Mouse (Mus musculus) megakaryocyte, embryonic 14.5 days (primary cell): ENCODE results near the gene 1700067K01Rik. TPM values are rescaled to one million over a fixed set of nuclear protein-coding genes. Genes with fewer than 3 reads are reported as not detected.

Experiments
- H3K27me3 ChIP-seq: replicated peaks from 2 replicates; pipeline ENCODE3; 2012; ENCODE audit warnings: inconsistent platforms
- H3K36me3 ChIP-seq: replicated peaks from 2 replicates; pipeline ENCODE3; 2012; ENCODE audit warnings: low read length, inconsistent platforms, mixed read lengths
- H3K4me1 ChIP-seq: 2 replicates; pipeline ENCODE4 v1.6.1; 2012; ENCODE audit warnings: inconsistent platforms
- H3K4me3 ChIP-seq: replicated peaks from 2 replicates; pipeline ENCODE3; 2012; ENCODE audit warnings: moderate library complexity, mild to moderate bottlenecking, inconsistent platforms
- H3K9me3 ChIP-seq: 2 replicates; pipeline ENCODE4 v1.6.1; 2012; ENCODE audit warnings: inconsistent platforms
- FLI1 ChIP-seq: IDR thresholded peaks from 2 replicates; pipeline ENCODE4 v1.6.1; 2012; ENCODE audit warnings: low read length, inconsistent platforms, mixed read lengths
- GATA1 ChIP-seq: IDR thresholded peaks from 3 replicates; pipeline ENCODE4 v1.6.1; 2012; ENCODE audit warnings: mixed read lengths, low read length, inconsistent platforms, borderline replicate concordance
- polyA plus RNA-seq: library from polyadenylated mRNA; stranded (reverse); fragments of >175 nt; gene quantifications from 2 replicates; pipeline ENCODE4 v1.2.3, GENCODE M21; 2012; ENCODE audit warnings: low replicate concordance; ENCODE audit not compliant: insufficient read depth

The 1700067K01Rik gene
- polyA plus RNA-seq: 0.75 and 2.7 TPM in 2 replicates

DNA sequence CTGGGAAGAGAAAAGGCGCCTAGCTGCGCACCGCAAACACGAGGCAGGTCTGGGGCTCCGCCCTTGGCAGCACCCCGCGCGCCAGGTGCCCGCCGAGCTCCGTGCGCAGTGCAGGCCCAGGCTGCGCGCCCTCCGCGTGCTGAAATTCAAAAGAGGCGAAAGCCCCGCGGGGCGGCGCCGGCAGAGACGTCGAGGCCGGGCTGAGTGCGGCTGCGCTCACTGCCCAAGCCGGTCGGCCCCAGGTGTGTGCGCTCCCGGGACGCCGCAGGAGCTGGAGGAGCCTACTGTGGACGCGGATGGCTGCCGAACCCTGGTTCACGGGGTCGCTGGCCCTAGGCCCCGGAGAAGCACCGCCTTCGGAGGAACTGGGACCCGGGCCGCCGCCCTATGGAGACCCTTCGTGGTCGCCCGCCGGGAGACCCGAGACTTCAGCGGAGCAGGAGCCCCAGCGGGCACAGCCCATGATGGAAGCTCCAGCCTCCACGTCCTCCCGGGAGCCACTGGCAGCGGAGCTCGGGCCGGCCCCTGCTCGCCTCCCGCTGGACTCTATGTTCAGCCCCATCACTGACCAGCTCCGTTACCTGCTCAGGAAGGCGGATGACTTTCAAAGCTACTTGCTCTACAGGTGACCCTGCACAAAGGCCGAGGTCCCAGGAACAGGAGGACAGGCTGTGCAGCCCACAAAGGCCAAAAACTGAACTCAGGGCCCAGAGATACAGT, at the start of gene 1700067K01Rik:
Gene 1700067K01Rik (plus strand): TSS at position 222 of the 720 bp plus-strand sequence.
- Histone ChIP-seq H3K27me3 (no peaks in the 10 kb centered on the region), H3K4me3 (no peak within 1 kb of the TSS), H3K9me3 (no peaks in the 10 kb centered on the region), H3K4me1 (peaks cover 50% of the 10 kb centered on the region), H3K36me3 (peaks cover 47% of the 10 kb centered on the region)
- TF ChIP-seq GATA1: no peak
- TF ChIP-seq FLI1: no peak

DNA sequence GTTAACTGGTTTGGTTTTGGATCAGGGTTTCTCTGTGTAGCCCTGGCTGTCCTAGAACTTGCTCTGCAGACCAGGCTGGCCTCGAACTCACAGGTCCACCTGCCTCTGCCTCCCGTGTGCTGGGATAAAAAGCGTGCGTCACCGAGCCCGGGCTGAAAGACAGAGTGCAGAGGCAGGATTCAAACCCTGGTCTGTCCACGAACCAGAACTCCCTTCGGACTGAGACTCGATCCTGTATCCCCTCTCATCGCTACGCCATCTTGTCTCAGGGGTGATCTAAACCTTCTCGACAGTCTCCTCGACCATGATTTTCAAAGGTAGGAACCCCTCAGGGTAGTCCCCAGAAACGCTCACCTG, 46.6 kb upstream of the 1700067K01Rik start:
- Histone ChIP-seq H3K4me1 (peaks cover 39% of the 10 kb centered on the region), H3K36me3 (peaks cover 3% of the 10 kb centered on the region), H3K9me3 (no peaks in the 10 kb centered on the region), H3K27me3 (peaks cover 11% of the 10 kb centered on the region), H3K4me3 (peak overlapping the region; percentile 95)
- TF ChIP-seq FLI1 (no peak), GATA1 (no peak)

DNA sequence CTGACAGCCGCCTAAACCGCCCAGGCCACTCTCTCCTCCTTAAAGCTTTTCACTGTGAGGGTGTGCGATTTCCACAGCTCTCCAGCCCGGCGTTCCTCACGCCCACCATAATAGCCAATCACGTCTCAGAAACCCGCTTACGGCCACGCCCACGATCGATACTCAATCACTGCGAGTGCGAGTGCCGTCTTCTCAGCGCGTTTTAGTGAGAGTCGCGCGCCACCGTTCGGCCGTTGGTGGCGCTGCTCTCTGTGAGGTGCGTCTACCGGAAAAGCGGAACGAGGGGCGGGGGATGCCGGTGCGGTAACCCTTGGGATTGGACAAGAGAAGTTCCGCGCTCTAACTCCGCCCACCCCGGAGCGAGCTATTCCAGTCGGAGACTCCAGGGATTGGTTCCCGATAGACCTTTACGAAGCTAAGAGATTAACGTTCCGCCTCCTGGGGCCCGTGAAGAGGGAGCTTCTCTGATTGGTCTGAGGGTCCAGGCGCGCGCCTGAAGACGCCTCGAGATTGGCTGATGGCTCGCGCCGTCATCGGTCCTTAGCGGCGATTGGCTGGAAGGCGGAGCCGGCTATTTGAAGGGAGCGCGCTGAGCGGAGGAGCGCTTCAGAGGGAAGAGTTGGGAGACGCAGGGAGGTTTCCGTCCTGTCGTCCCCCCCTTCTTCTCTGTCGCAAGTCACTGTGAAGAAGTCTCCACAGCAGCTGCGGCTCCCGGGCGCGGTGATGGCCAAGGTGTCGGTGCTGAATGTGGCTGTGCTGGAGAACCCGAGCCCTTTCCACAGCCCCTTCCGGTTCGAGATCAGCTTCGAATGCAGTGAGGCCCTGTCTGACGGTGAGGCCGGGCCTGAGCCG, 46.0 kb upstream of the 1700067K01Rik start, which contains the start of the genes Gm10644 and Asf1b:
Gene Gm10644 (minus strand): TSS at position 100 of the 852 bp plus-strand sequence.
Gene Asf1b (plus strand): TSS at position 402 of the 852 bp plus-strand sequence.
- Histone ChIP-seq H3K27me3 (peaks cover 11% of the 10 kb centered on the region), H3K4me3 (peak within 1 kb of the TSS; percentile 95), H3K36me3 (peaks cover 6% of the 10 kb centered on the region), H3K9me3 (no peaks in the 10 kb centered on the region), H3K4me1 (peaks cover 39% of the 10 kb centered on the region)
- no peak for TF ChIP-seq FLI1
- TF ChIP-seq GATA1: no peak

DNA sequence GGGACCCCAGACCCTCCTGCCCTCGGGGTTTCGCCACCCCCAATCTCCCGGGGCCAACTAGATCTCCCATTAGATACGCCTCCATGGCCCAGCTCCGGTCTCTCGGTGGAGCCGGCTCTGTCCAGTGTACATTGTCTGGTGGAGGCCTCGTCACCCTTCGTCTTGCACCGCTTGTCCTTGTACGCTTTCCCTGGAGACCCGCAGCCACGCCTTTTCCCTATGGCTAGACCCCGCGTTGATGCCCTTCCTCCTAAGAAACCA, 45.4 kb upstream of the 1700067K01Rik start:
- H3K27me3 ChIP-seq: peaks cover 11% of the 10 kb centered on the region
- peaks cover 6% of the 10 kb centered on the region for H3K36me3 ChIP-seq
- no peaks in the 10 kb centered on the region for H3K9me3 ChIP-seq
- H3K4me1 ChIP-seq: peaks cover 39% of the 10 kb centered on the region
- H3K4me3 ChIP-seq: peak overlapping the region; percentile 95
- TF ChIP-seq GATA1: no peak

DNA sequence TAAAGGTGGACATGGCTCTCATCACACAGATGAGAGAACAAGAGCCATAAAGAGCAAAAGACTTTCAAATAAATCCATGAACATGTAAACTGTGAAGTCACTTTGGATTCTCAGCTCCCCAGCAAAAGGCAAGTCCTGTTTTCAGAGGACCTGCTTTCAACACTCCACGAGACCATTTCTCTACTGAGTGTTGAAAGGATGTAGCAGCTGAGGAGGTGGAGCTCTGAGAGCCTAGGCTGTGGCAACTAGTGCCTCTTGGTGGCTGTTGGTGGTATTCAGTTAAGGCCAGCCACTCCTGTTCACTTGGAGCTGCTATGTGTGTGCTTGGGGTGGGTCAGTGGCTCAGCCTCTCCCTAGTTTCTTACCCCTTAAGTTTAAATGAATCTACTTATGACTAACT, 44.5 kb upstream of the 1700067K01Rik start:
- H3K36me3 ChIP-seq: peaks cover 10% of the 10 kb centered on the region
- H3K27me3 ChIP-seq: peaks cover 9% of the 10 kb centered on the region
- TF ChIP-seq FLI1 (no peak), GATA1 (no peak)
- peaks cover 39% of the 10 kb centered on the region for H3K4me1 ChIP-seq
- H3K9me3 ChIP-seq: no peaks in the 10 kb centered on the region
- H3K4me3 ChIP-seq: peak overlapping the region; percentile 95

DNA sequence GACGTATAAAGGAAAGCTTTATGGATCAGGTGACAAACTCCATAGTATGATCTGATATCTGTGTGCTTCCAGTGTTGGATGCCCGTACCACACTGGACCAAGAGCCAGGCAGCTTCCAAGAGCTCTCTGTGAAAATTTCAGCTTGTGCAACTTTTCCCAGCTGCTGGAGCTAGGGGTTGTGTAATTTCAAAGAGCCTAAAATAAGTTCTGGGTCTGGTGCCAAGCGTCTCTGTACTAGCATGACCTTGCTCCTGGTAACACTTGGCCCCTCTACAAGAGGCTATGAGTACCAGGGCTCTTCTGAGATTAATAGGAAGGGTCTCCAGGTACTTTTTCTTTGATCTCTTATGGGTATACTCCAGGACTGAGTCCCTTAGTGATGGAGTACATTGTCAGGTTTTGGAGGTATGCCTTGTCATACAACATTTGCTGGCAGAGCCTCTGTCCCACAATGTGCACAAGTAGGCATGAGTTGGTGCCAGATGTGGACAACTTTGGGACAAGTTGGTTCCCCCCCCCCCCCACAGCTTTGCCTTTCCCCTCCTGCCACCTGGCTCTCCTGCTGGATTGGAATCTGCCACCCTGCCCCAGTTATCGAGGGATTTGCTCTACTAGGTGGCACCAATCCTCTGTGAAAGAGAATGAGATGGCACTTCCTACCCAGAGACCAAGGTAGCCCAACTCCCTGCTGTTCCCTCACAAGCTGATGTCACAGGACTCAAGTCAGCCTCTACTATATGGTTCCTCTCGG, 37.1 kb upstream of the 1700067K01Rik start:
- Histone ChIP-seq H3K36me3 (peaks cover 71% of the 10 kb centered on the region), H3K27me3 (no peaks in the 10 kb centered on the region)
- TF ChIP-seq GATA1 (no peak), FLI1 (no peak)

DNA sequence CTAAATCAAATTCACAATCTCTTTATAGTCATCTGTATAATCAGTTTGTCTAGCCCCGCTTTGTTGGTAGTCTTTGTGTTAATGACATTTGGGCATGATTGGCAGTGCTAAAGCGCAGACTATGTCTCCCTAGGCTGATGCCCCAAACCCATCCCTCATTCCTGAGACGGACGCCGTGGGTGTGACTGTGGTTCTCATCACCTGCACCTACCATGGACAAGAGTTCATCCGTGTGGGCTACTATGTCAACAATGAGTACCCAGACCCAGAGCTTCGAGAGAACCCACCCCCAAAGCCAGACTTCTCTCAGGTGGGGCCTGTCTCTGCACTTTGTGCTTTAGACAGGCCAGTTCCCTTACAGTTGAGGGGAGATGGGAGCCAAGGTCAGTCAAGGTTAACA, 33.6 kb upstream of the 1700067K01Rik start:
- TF ChIP-seq FLI1: no peak
- TF ChIP-seq GATA1: no peak
- no peaks in the 10 kb centered on the region for H3K27me3 ChIP-seq
- H3K4me1 ChIP-seq: peaks cover 16% of the 10 kb centered on the region
- H3K4me3 ChIP-seq: no peak overlapping the region
- H3K9me3 ChIP-seq: no peaks in the 10 kb centered on the region
- peaks cover 63% of the 10 kb centered on the region for H3K36me3 ChIP-seq

More for the DNA sequence above, 37.1 kb upstream of the 1700067K01Rik start:
- Histone ChIP-seq H3K4me3 (no peak overlapping the region), H3K4me1 (peaks cover 6% of the 10 kb centered on the region; the same call in 1 of the 2 replicates), H3K9me3 (no peaks in the 10 kb centered on the region)

DNA sequence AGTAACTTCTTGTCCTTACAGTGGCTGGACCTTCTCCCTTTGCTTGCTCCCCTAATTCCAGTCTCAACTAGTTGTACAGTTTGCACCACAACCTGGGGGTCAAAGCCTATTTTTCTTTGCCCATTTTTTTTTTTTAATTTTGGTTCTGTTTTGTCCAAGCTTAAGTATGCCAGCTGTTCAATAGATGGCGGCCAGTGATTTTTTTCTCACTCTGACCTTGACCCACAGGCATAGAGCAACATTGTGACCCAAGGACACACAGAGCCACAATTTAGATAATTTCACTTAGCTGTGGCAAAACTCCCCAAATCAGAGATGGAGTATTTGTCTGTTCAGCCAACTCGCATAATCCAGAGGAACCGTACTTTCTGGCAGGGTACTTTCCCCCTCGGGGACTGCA, 30.2 kb upstream of the 1700067K01Rik start:
- TF ChIP-seq GATA1 (no peak), FLI1 (no peak)
- Histone ChIP-seq H3K9me3 (no peaks in the 10 kb centered on the region), H3K4me1 (peaks cover 44% of the 10 kb centered on the region), H3K36me3 (peaks cover 43% of the 10 kb centered on the region), H3K4me3 (peak overlapping the region; percentile 100), H3K27me3 (no peaks in the 10 kb centered on the region)

GRCm38 (mm10) chr8:83971661-83972060, 29.6 kb upstream of the 1700067K01Rik start:
- Histone ChIP-seq H3K27me3 (no peaks in the 10 kb centered on the region), H3K4me1 (peaks cover 49% of the 10 kb centered on the region), H3K9me3 (no peaks in the 10 kb centered on the region), H3K36me3 (peaks cover 39% of the 10 kb centered on the region), H3K4me3 (peak overlapping the region; percentile 100)
- no peak for TF ChIP-seq GATA1
- TF ChIP-seq FLI1: no peak
